In genomic region chr14:34449807-34450206, GRCm38 (mm10) we compare ENCODE assay signal across 17 mouse cellular contexts. TPM values are rescaled to one million over a fixed set of nuclear protein-coding genes. Genes with fewer than 3 reads are reported as not detected.
DNase-seq lines count a peak whose midpoint lies in the region; ATAC-seq and TF ChIP-seq lines count a peak whose summit lies in the region.
"Had no signal": no experiment of that assay in that cellular context is flagged by ENCODE, and none has a peak within 500 bp of the region (broad histone marks: within the 10 kb centered on the region; RNA-seq: fewer than 3 reads in every experiment).

No protein-coding gene starts in this region.

- H3K36me3 ChIP-seq in neural tube, embryonic 15.5 days: peaks cover 4% of the 10 kb centered on the region
- H3K36me3 ChIP-seq in kidney, postnatal 0 days (ENCODE audit: insufficient read depth, low read length): 0 out of 2 replicates have a peak, but pooled peaks cover 5% of the 10 kb centered on the region

- 52% methylated on average over 9 of the region's 9 CpGs for WGBS in neural tube, embryonic 15.5 days
- 20% methylated on average over 9 of the region's 9 CpGs for WGBS in kidney, postnatal 0 days

- no peak overlapping the region for H3K9ac ChIP-seq in neural tube, embryonic 15.5 days (replicated peaks)
- no peak overlapping the region for H3K9ac ChIP-seq in kidney, postnatal 0 days (ENCODE audit: low read depth, low read length)
- H3K9ac ChIP-seq: limb, embryonic 12.5 days; liver, postnatal 0 days; neural tube, embryonic 13.5 days had no signal

- no peak overlapping the region for H3K27ac ChIP-seq in neural tube, embryonic 15.5 days (replicated peaks)
- H3K27ac ChIP-seq in kidney, postnatal 0 days: no peak overlapping the region
- H3K27ac ChIP-seq: forebrain, embryonic 10.5 days; limb, embryonic 12.5 days; neural tube, embryonic 13.5 days had no signal

- H3K4me2 ChIP-seq in neural tube, embryonic 15.5 days: no peak overlapping the region
- H3K4me2 ChIP-seq in kidney, postnatal 0 days (ENCODE audit: low read length): no peak overlapping the region
- H3K4me2 ChIP-seq: limb, embryonic 12.5 days; neural tube, embryonic 13.5 days had no signal

- no peaks in the 10 kb centered on the region for H3K27me3 ChIP-seq in neural tube, embryonic 15.5 days (replicated peaks)
- no peaks in the 10 kb centered on the region for H3K27me3 ChIP-seq in kidney, postnatal 0 days (ENCODE audit: insufficient read depth, low read length)
- H3K27me3 ChIP-seq: limb, embryonic 12.5 days; neural tube, embryonic 13.5 days had no signal

- no peaks in the 10 kb centered on the region for H3K9me3 ChIP-seq in neural tube, embryonic 15.5 days (replicated peaks)
- H3K9me3 ChIP-seq in kidney, postnatal 0 days (replicated peaks; ENCODE audit: low read length): no peaks in the 10 kb centered on the region
- H3K9me3 ChIP-seq: forebrain, embryonic 10.5 days; limb, embryonic 12.5 days; neural tube, embryonic 13.5 days had no signal

- no peak for TF ChIP-seq CTCF in kidney, postnatal 0 days (IDR thresholded peaks at IDR 0.05; ENCODE audit: low read depth)

- peaks cover 15% of the 10 kb centered on the region for H3K4me1 ChIP-seq in neural tube, embryonic 15.5 days
- H3K4me1 ChIP-seq in kidney, postnatal 0 days (replicated peaks; ENCODE audit: insufficient read depth, low read length): 0 out of 2 replicates have a peak, but pooled peaks cover 3% of the 10 kb centered on the region

- H3K4me3 ChIP-seq in neural tube, embryonic 15.5 days (replicated peaks): no peak overlapping the region
- no peak overlapping the region for H3K4me3 ChIP-seq in kidney, postnatal 0 days (replicated peaks; ENCODE audit: low read depth, low read length)
- H3K4me3 ChIP-seq: forebrain, embryonic 10.5 days; limb, embryonic 12.5 days; neural tube, embryonic 13.5 days had no signal

- DNase-seq in adrenal gland, postnatal 10 days: peak; percentile 7
- no peak for DNase-seq in adrenal gland, adult 2 months
- DNase-seq in neural tube, embryonic 10.5 days (ENCODE audit: extremely low spot score, low spot score): peak; percentile 41
- DNase-seq in kidney, postnatal 0 days (ENCODE audit: low spot score): peak; percentile 77
- peak; percentile 51 for DNase-seq in lung, postnatal 36 days
- no peak for DNase-seq in left cerebral cortex, adult 11 months (ENCODE audit: low spot score)
- no peak for DNase-seq in cerebellum, adult 18-20 months
- DNase-seq: cerebellum, adult 11-12 months; gastrocnemius, postnatal 36 days; heart, postnatal 14 days; liver, postnatal 0 days had no signal

- ATAC-seq in neural tube, embryonic 15.5 days (ENCODE audit: low FRiP score): no peak
- no peak; the same call in 1 of the 2 replicates for ATAC-seq in kidney, postnatal 0 days (replicated peaks; ENCODE audit: low FRiP score, low read depth)
- ATAC-seq: inflammation-experienced regulatory T-cells, adult 6 months; liver, postnatal 0 days; midbrain, embryonic 16.5 days had no signal

RNA-seq across cellular contexts. Expression of gene Bmpr1a, which starts 53.3 kb away (rescaled TPM):
- total RNA-seq in adrenal gland, postnatal 10 days (2021): 10 to 100 TPM; 50.2 to 55.3 TPM
- 10 to 100 TPM; 56.4 to 64.4 TPM for total RNA-seq in adrenal gland, adult 2 months (2021)
- polyA plus RNA-seq in adrenal gland, adult 2 months (2012; rRNA removed): 3.4 and 3.7 TPM in 2 replicates
- 19.0 and 23.4 TPM in 2 replicates for polyA plus RNA-seq in neural tube, embryonic 15.5 days (2015; fragmentation: Nextera tagmentation; extraction: Ambion mirVana)
- polyA plus RNA-seq in kidney, postnatal 0 days (2015; fragmentation: Nextera tagmentation; extraction: Ambion mirVana): 35.8 and 37.1 TPM in 2 replicates

Comparison
In these comparisons a context has a peak if more than half of its experiments do, and no peak if none do; other contexts are left out.
1. DNase-seq: peak in adrenal gland, postnatal 10 days (single experiment), neural tube, embryonic 10.5 days (single experiment), kidney, postnatal 0 days (single experiment) and lung, postnatal 36 days (single experiment); none in adrenal gland, adult 2 months (single experiment), left cerebral cortex, adult 11 months (single experiment) and cerebellum, adult 18-20 months (0 of 2).